Mouse (Mus musculus) CH12.LX (cell line): ENCODE measurements around the gene Dnajc13. TPM values are rescaled to one million over a fixed set of nuclear protein-coding genes. Genes with fewer than 3 reads are reported as not detected.

Experiments
- DNase-seq: peaks from one replicate; pipeline ENCODE4 v3.0.0-alpha.2; 2013; ENCODE audit errors: extremely low read depth
- H3K27ac ChIP-seq: 2 replicates; pipeline ENCODE4 v1.5.1; 2012; ENCODE audit warnings: low read depth, mild to moderate bottlenecking, control low read depth, moderate library complexity; ENCODE audit not compliant: insufficient read depth
- H3K27me3 ChIP-seq: replicated peaks from 2 replicates; pipeline ENCODE3; 2012; ENCODE audit warnings: inconsistent platforms
- H3K36me3 ChIP-seq, 2 experiments: replicated peaks in 1 of 2; 2 replicates each; pipeline versions ENCODE3 to v1.6.1; 2012; ENCODE audit warnings: inconsistent platforms in 1 of 2, low read length in 1 of 2, mild to moderate bottlenecking in 1 of 2, mixed read lengths in 1 of 2, moderate library complexity in 1 of 2; ENCODE audit not compliant: control insufficient read depth in 1 of 2, insufficient read depth in 1 of 2
- H3K4me1 ChIP-seq, 2 experiments: 2 replicates each; pipeline ENCODE4 v1.6.1; 2012; ENCODE audit warnings: inconsistent platforms in 1 of 2, moderate library complexity in 1 of 2; ENCODE audit not compliant: insufficient read depth in 2 of 2, control insufficient read depth in 1 of 2
- H3K4me2 ChIP-seq: 2 replicates; pipeline ENCODE4 v1.6.1; 2012; ENCODE audit warnings: low read depth, mild to moderate bottlenecking, control low read depth; ENCODE audit not compliant: poor library complexity, insufficient read depth, severe bottlenecking
- H3K4me3 ChIP-seq, 3 experiments: fragments of 150-350 bp in 1 of 3; sonication (generic) in 1 of 3; replicated peaks in 1 of 3; 2 replicates each; pipeline versions ENCODE3 to v1.5.1; 2011 to 2012; ENCODE audit warnings: low read depth in 2 of 3, low read length in 2 of 3, mild to moderate bottlenecking in 2 of 3, moderate library complexity in 2 of 3, control low read depth in 1 of 3, improper control_type of control experiment in 1 of 3, inconsistent platforms in 1 of 3, mixed read lengths in 1 of 3; ENCODE audit not compliant: poor library complexity in 1 of 3
- H3K79me2 ChIP-seq: replicated peaks from 2 replicates; pipeline ENCODE4 v1.6.1; 2012; ENCODE audit warnings: mild to moderate bottlenecking, moderate library complexity; ENCODE audit not compliant: control insufficient read depth, poor library complexity, insufficient read depth, severe bottlenecking; ENCODE audit errors: extremely low read depth
- H3K9ac ChIP-seq: 2 replicates; pipeline ENCODE4 v1.6.1; 2012; ENCODE audit warnings: low read depth, mild to moderate bottlenecking, control low read depth, moderate library complexity; ENCODE audit not compliant: insufficient read depth
- H3K9me3 ChIP-seq: replicated peaks from 2 replicates; pipeline ENCODE3; 2012; ENCODE audit warnings: low read length, inconsistent platforms, mixed read lengths
- BHLHE40 ChIP-seq: IDR thresholded peaks from 2 replicates; pipeline ENCODE4 v1.6.1; 2011; ENCODE audit warnings: mild to moderate bottlenecking, low read depth, low read length, improper control_type of control experiment
- CHD1 ChIP-seq: IDR thresholded peaks from 2 replicates; pipeline ENCODE4 v1.6.1; 2012; ENCODE audit warnings: low read depth, low read length, improper control_type of control experiment, inconsistent platforms
- CHD2 ChIP-seq: IDR thresholded peaks from 2 replicates; pipeline ENCODE4 v1.6.1; 2011; ENCODE audit warnings: low read length, improper control_type of control experiment
- EP300 ChIP-seq: IDR thresholded peaks from 2 replicates; pipeline ENCODE4 v1.6.1; 2011; ENCODE audit warnings: low read length, improper control_type of control experiment
- ETS1 ChIP-seq: conservative IDR thresholded peaks from 2 replicates; pipeline ENCODE4 v1.6.1; 2012; ENCODE audit warnings: low read depth, mild to moderate bottlenecking, inconsistent platforms, low read length, improper control_type of control experiment, moderate library complexity
- HCFC1 ChIP-seq: IDR thresholded peaks from 2 replicates; pipeline ENCODE4 v1.6.1; 2012; ENCODE audit warnings: low read depth, mild to moderate bottlenecking, inconsistent platforms, low read length, improper control_type of control experiment
- IRF4 ChIP-seq: IDR thresholded peaks from 2 replicates; pipeline ENCODE4 v1.6.1; 2014; ENCODE audit warnings: low read depth, mild to moderate bottlenecking, inconsistent platforms, low read length, improper control_type of control experiment
- KAT2A ChIP-seq: IDR thresholded peaks from 2 replicates; pipeline ENCODE4 v1.6.1; 2012; ENCODE audit warnings: low read length, improper control_type of control experiment, inconsistent platforms; ENCODE audit not compliant: insufficient replicate concordance
- MAFK ChIP-seq: IDR thresholded peaks from 2 replicates; pipeline ENCODE4 v1.6.1; 2011; ENCODE audit warnings: low read length, improper control_type of control experiment; ENCODE audit not compliant: insufficient replicate concordance
- MAX ChIP-seq: IDR thresholded peaks from 2 replicates; pipeline ENCODE4 v1.6.1; 2011; ENCODE audit warnings: low read length, improper control_type of control experiment
- MEF2A ChIP-seq: IDR thresholded peaks from 2 replicates; pipeline ENCODE4 v1.6.1; 2014; ENCODE audit warnings: low read depth, mild to moderate bottlenecking, inconsistent platforms, low read length, improper control_type of control experiment, borderline replicate concordance
- MYC ChIP-seq: IDR thresholded peaks from 2 replicates; pipeline ENCODE4 v1.6.1; 2011; ENCODE audit warnings: low read depth, mild to moderate bottlenecking, improper control_type of control experiment, low read length
- PAX5 ChIP-seq: IDR thresholded peaks from 2 replicates; pipeline ENCODE4 v1.6.1; 2012; ENCODE audit warnings: low read length, inconsistent platforms, mixed read lengths
- RAD21 ChIP-seq: IDR thresholded peaks from 2 replicates; pipeline ENCODE4 v1.6.1; 2011; ENCODE audit warnings: low read depth, mild to moderate bottlenecking, low read length, improper control_type of control experiment, moderate library complexity
- RCOR1 ChIP-seq: conservative IDR thresholded peaks from 2 replicates; pipeline ENCODE4 v1.6.1; 2012; ENCODE audit warnings: low read depth, mild to moderate bottlenecking, inconsistent platforms, low read length, improper control_type of control experiment
- SIN3A ChIP-seq: IDR thresholded peaks from 2 replicates; pipeline ENCODE4 v1.6.1; 2012; ENCODE audit warnings: low read length, improper control_type of control experiment, inconsistent platforms
- SMC3 ChIP-seq: IDR thresholded peaks from 2 replicates; pipeline ENCODE4 v1.6.1; 2011; ENCODE audit warnings: low read depth, low read length, improper control_type of control experiment
- UBTF ChIP-seq: IDR thresholded peaks from 2 replicates; pipeline ENCODE4 v1.6.1; 2012; ENCODE audit warnings: low read depth, mild to moderate bottlenecking, inconsistent platforms, low read length, improper control_type of control experiment, moderate library complexity
- USF1 ChIP-seq: IDR thresholded peaks from 2 replicates; pipeline ENCODE4 v1.6.1; 2014; ENCODE audit warnings: low read depth, mild to moderate bottlenecking, inconsistent platforms, low read length, improper control_type of control experiment
- ZC3H11A ChIP-seq: IDR thresholded peaks from 2 replicates; pipeline ENCODE4 v1.6.1; 2012; ENCODE audit warnings: low read depth, mild to moderate bottlenecking, inconsistent platforms, low read length, improper control_type of control experiment
- ZKSCAN1 ChIP-seq: IDR thresholded peaks from 2 replicates; pipeline ENCODE4 v1.6.1; 2012; ENCODE audit warnings: low read depth, inconsistent platforms, low read length, improper control_type of control experiment, borderline replicate concordance
- dilution Hi-C: fragments of 300-500 bp; cut with MboI; formaldehyde crosslinking; loops from 2 replicates; pipeline ENCODE4 v1.14.3; 2020; ENCODE audit warnings: low sequenced_read_pairs; ENCODE audit not compliant: extremely low pct_unique_long_range_greater_than_20kb, extremely low pct_ligation_motif_present
- in situ Hi-C: fragments of 300-500 bp; cut with MboI; formaldehyde crosslinking; loops from 3 replicates; pipeline ENCODE4 v1.14.3; 2019; ENCODE audit warnings: low sequenced_read_pairs, low pct_ligation_motif_present, low pct_unique_long_range_greater_than_20kb, mixed read lengths
- polyA plus RNA-seq: library from polyadenylated mRNA; unstranded; fragments of >175 nt; gene quantifications from 2 replicates; pipeline ENCODE4 v1.2.1, GENCODE M21; 2012; ENCODE audit warnings: low read depth; ENCODE audit not compliant: insufficient read length
- total RNA-seq, 2 experiments: library from RNA; depleted of rRNA; stranded (reverse); fragments of 300-350 nt in 1 of 2; fragments of >200 nt in 1 of 2; gene quantifications; 2 replicates each; pipeline ENCODE4 v1.2.3; 2012 to 2014

Dnajc13 gene
- total and polyA plus RNA-seq, 3 experiments, result 30.1 to 51.9 (median 30.4) TPM

DNA sequence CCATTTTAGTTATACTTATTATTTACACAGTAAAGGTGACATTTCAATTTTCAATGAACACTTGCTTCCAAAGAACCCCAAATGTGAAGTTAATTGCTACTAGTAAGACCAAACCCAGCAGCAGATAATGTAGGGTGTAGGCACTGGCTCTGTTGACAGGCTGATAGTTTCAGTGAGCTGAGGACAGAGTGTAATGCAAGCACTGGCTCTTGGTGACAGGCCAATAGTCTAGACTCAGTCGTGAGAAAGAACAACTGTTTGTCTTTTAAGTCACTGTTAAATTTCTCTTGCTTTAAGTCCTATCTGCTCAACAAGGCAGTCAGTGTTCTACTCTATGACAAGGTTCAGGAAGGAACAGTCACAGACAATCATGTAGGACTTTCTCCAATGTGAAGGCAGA, 69.4 kb downstream of the Dnajc13 start:
- H3K36me3 ChIP-seq, result peaks cover 46 to 90% of the 10 kb centered on the region in 2 experiments

DNA sequence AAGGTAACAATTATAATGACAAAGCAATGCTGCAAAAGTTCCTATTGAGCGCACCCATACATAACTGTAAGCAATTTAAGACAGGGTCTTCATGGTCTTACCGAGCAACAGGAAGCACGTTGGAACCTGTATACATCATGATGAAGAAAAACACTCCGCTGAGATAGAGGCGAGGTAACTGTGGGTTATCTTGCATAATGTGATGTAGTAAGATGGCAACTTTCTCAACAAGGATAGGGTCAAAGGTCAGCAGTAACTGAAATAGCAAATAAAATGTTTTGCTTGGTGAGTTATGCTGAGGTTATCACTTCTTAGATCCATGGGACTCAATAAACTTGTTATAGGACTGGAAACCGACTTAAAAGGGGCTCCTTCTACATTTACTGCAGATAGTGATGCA, 70.2 kb downstream of the Dnajc13 start:
- no peak overlapping the region for H3K27ac ChIP-seq
- in situ Hi-C loops (no loop called here), dilution Hi-C loops (no loop called here)
- no peaks in the 10 kb centered on the region for H3K79me2 ChIP-seq
- no peak overlapping the region for H3K4me2 ChIP-seq
- H3K9me3 ChIP-seq, result no peaks in the 10 kb centered on the region
- no peak for TF ChIP-seq PAX5
- TF ChIP-seq IRF4, result no peak
- TF ChIP-seq USF1, result no peak
- DNase-seq, result no peak
- peaks cover 41 to 88% of the 10 kb centered on the region in 2 experiments for H3K36me3 ChIP-seq
- no peak overlapping the region for H3K4me3 ChIP-seq
- H3K9ac ChIP-seq, result no peak overlapping the region
- no peaks in the 10 kb centered on the region for H3K27me3 ChIP-seq
- H3K4me1 ChIP-seq, result no peaks in the 10 kb centered on the region

More for the DNA sequence above, 69.4 kb downstream of the Dnajc13 start:
- no peaks in the 10 kb centered on the region for H3K9me3 ChIP-seq
- no peak overlapping the region for H3K4me2 ChIP-seq
- H3K27me3 ChIP-seq, result no peaks in the 10 kb centered on the region
- H3K4me3 ChIP-seq, result no peak overlapping the region
- no peak for DNase-seq
- no peaks in the 10 kb centered on the region for H3K4me1 ChIP-seq
- in situ Hi-C loops (no loop called here), dilution Hi-C loops (no loop called here)
- H3K27ac ChIP-seq, result no peak overlapping the region
- H3K9ac ChIP-seq, result no peak overlapping the region
- no peaks in the 10 kb centered on the region for H3K79me2 ChIP-seq
- TF ChIP-seq MEF2A, result no peak
- TF ChIP-seq SMC3, result no peak
- no peak for TF ChIP-seq MAX
- TF ChIP-seq RAD21, result no peak
- TF ChIP-seq MYC, result no peak
- no peak for TF ChIP-seq SIN3A

DNA sequence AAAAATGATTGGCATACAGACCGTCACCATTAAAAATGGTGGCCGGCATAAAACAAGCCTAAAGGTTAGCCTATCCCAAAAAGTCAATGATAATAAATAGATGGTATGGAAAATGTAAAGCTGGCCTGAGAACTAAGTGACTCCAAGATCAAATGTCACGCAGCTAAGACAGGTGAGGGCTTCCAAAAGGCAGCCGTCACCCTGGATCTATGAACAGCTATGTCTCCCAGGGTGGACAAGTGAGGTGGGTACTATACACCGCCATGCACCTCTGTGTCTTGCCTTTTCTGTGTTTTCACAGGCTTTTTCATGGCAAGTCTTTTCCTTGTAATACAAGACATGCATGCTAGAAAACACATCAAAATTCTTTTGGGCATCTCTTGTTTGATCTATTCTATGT, 73.1 kb downstream of the Dnajc13 start:
- H3K27ac ChIP-seq, result no peak overlapping the region
- no peak overlapping the region for H3K9ac ChIP-seq
- no peaks in the 10 kb centered on the region for H3K27me3 ChIP-seq
- no peak overlapping the region for H3K4me3 ChIP-seq
- in situ Hi-C loops, result no loop called here
- dilution Hi-C loops, result no loop called here
- no peaks in the 10 kb centered on the region for H3K4me1 ChIP-seq
- peaks cover 36 to 81% of the 10 kb centered on the region in 2 experiments for H3K36me3 ChIP-seq
- H3K9me3 ChIP-seq, result no peaks in the 10 kb centered on the region
- no peak overlapping the region for H3K4me2 ChIP-seq
- no peaks in the 10 kb centered on the region for H3K79me2 ChIP-seq
- no peak for DNase-seq
- TF ChIP-seq EP300, result no peak
- TF ChIP-seq BHLHE40, result no peak
- TF ChIP-seq RCOR1, result no peak
- TF ChIP-seq MAFK, result no peak
- no peak for TF ChIP-seq KAT2A
- TF ChIP-seq CHD2, result no peak
- TF ChIP-seq USF1, result no peak
- TF ChIP-seq ZC3H11A, result no peak
- no peak for TF ChIP-seq ZKSCAN1
- no peak for TF ChIP-seq CHD1
- TF ChIP-seq PAX5, result no peak
- TF ChIP-seq UBTF, result no peak
- no peak for TF ChIP-seq MEF2A
- TF ChIP-seq SIN3A, result no peak
- TF ChIP-seq RAD21, result no peak
- TF ChIP-seq ETS1, result no peak
- TF ChIP-seq SMC3, result no peak
- no peak for TF ChIP-seq HCFC1
- TF ChIP-seq IRF4, result no peak
- TF ChIP-seq, all 38 proteins: peak for 0
